Mouse (Mus musculus) kidney, adult 2 months (tissue): Measurements from ENCODE around the gene Serinc4. TPM values are rescaled to one million over a fixed set of nuclear protein-coding genes. Genes with fewer than 3 reads are reported as not detected.
A peak's percentile ranks its signal among the peaks of the same experiment; 100 is the strongest.

ENCODE experiments used
- DNase-seq: peaks from one replicate; pipeline ENCODE4 v3.0.0; 2021
- H3K27ac ChIP-seq: fragments of 200-500 bp; 2 replicates; pipeline ENCODE4 v1.5.1; 2012; ENCODE audit warnings: low read depth, low read length, control low read depth, inconsistent platforms; ENCODE audit not compliant: insufficient read depth
- H3K27me3 ChIP-seq: fragments of 200-500 bp; replicated peaks from 2 replicates; pipeline ENCODE4 v1.6.1; 2012; ENCODE audit warnings: mild to moderate bottlenecking, moderate library complexity, low read length, inconsistent platforms; ENCODE audit not compliant: control insufficient read depth, insufficient read depth
- H3K36me3 ChIP-seq: fragments of 200-500 bp; 2 replicates; pipeline ENCODE4 v1.6.1; 2012; ENCODE audit warnings: mild to moderate bottlenecking, moderate library complexity, low read length, inconsistent platforms; ENCODE audit not compliant: control insufficient read depth, insufficient read depth
- H3K4me1 ChIP-seq: fragments of 200-500 bp; 2 replicates; pipeline ENCODE4 v1.6.1; 2011; ENCODE audit warnings: low read length; ENCODE audit not compliant: control insufficient read depth, insufficient read depth
- H3K4me3 ChIP-seq: fragments of 200-500 bp; 2 replicates; pipeline ENCODE4 v1.5.1; 2011; ENCODE audit warnings: mild to moderate bottlenecking, low read depth, low read length, control low read depth; ENCODE audit not compliant: insufficient read depth
- CTCF ChIP-seq: fragments of 200-500 bp; conservative IDR thresholded peaks from 2 replicates; pipeline ENCODE4 v1.5.1; 2011; ENCODE audit warnings: low read depth, mild to moderate bottlenecking, control low read depth, low read length, moderate library complexity, mixed read lengths; ENCODE audit not compliant: insufficient read depth, insufficient read length
- POLR2A ChIP-seq: fragments of 200-500 bp; IDR thresholded peaks from one replicate; pipeline ENCODE4 v1.6.1; 2011; ENCODE audit warnings: low read depth, low read length, control low read depth
- WGBS: fragments of 180-500 bp; shearing (Covaris S2); methylation state at CpG from one replicate; pipeline ENCODE4 v1.1.7; 2018; 5-methylcytosine and 5-hydroxymethylcytosine counted together
- polyA plus RNA-seq: library from polyadenylated mRNA; depleted of rRNA; stranded (reverse); fragments of >200 nt; gene quantifications from 2 replicates; pipeline ENCODE4 v1.2.3, GENCODE M21; 2012

Serinc4 gene
- polyA plus RNA-seq, 1 experiment, result 0.44 TPM

- H3K4me3 ChIP-seq, result no peak overlapping the region
- 75% methylated on average over 4 of the region's 4 CpGs for WGBS
- DNase-seq, result no peak
- TF ChIP-seq POLR2A (no peak), CTCF (no peak)
- peaks cover 4% of the 10 kb centered on the region for H3K36me3 ChIP-seq
- peaks cover 16% of the 10 kb centered on the region for H3K4me1 ChIP-seq
- no peaks in the 10 kb centered on the region for H3K27me3 ChIP-seq
- no peak overlapping the region for H3K27ac ChIP-seq
Observed at GRCm38 (mm10) chr2:121446506-121446905, 10.1 kb downstream of the Serinc4 start.

GRCm38 (mm10) chr2:121445117-121445516, 11.5 kb downstream of the Serinc4 start:
- no peak overlapping the region for H3K27ac ChIP-seq
- H3K4me1 ChIP-seq, result peaks cover 21% of the 10 kb centered on the region
- no peak overlapping the region for H3K4me3 ChIP-seq
- TF ChIP-seq POLR2A (no peak), CTCF (no peak)
- H3K27me3 ChIP-seq, result no peaks in the 10 kb centered on the region
- WGBS, result 92% methylated on average over 3 of the region's 3 CpGs
- no peak for DNase-seq
- no peaks in the 10 kb centered on the region for H3K36me3 ChIP-seq

GRCm38 (mm10) chr2:121444178-121444577, 12.4 kb downstream of the Serinc4 start, which contains the start of gene Ell3:
TSS of gene Ell3 (minus strand) at chr2:121444278.
- peaks cover 24% of the 10 kb centered on the region for H3K4me1 ChIP-seq
- H3K27ac ChIP-seq, result no peak within 1 kb of the TSS
- DNase-seq, result no peak
- H3K4me3 ChIP-seq, result no peak within 1 kb of the TSS
- H3K36me3 ChIP-seq, result no peaks in the 10 kb centered on the region
- 94% methylated on average over 1 of the region's 1 CpGs for WGBS
- no peak for TF ChIP-seq CTCF
- no peak for TF ChIP-seq POLR2A
- H3K27me3 ChIP-seq, result no peaks in the 10 kb centered on the region

GRCm38 (mm10) chr2:121443068-121443349, 13.6 kb downstream of the Serinc4 start:
- peak overlapping the region; percentile 70 for H3K4me3 ChIP-seq
- peak; percentile 14 for DNase-seq
- no peak overlapping the region for H3K27ac ChIP-seq
- H3K4me1 ChIP-seq, result peaks cover 24% of the 10 kb centered on the region
- no peaks in the 10 kb centered on the region for H3K27me3 ChIP-seq
- peaks cover 2% of the 10 kb centered on the region; the same call in 1 of the 2 replicates for H3K36me3 ChIP-seq
- 12% methylated on average over 8 of the region's 8 CpGs for WGBS
- TF ChIP-seq CTCF (no peak), POLR2A (no peak)

- under 1% methylated on average over 30 of the region's 30 CpGs for WGBS
- TF ChIP-seq CTCF (no peak), POLR2A (no peak)
- peaks cover 24% of the 10 kb centered on the region for H3K4me1 ChIP-seq
- peak; percentile 94 for DNase-seq
- peaks cover 4% of the 10 kb centered on the region for H3K36me3 ChIP-seq
- peak overlapping the region; percentile 70 for H3K4me3 ChIP-seq
- no peaks in the 10 kb centered on the region for H3K27me3 ChIP-seq
- H3K27ac ChIP-seq, result no peak overlapping the region; the same call in 1 of the 2 replicates
Observed at GRCm38 (mm10) chr2:121442259-121443067, 14.1 kb downstream of the Serinc4 start.

GRCm38 (mm10) chr2:121441800-121442199, 14.8 kb downstream of the Serinc4 start:
- Histone ChIP-seq H3K36me3 (peaks cover 6% of the 10 kb centered on the region), H3K4me3 (peak overlapping the region; percentile 70), H3K27me3 (no peaks in the 10 kb centered on the region), H3K4me1 (peaks cover 24% of the 10 kb centered on the region), H3K27ac (no peak overlapping the region)
- no peak for DNase-seq
- TF ChIP-seq CTCF, result no peak
- 11% methylated on average over 11 of the region's 11 CpGs for WGBS

GRCm38 (mm10) chr2:121440834-121441605, 15.6 kb downstream of the Serinc4 start:
- peak; percentile 15 for DNase-seq
- WGBS, result 57% methylated on average over 5 of the region's 5 CpGs

More at GRCm38 (mm10) chr2:121440834-121441605, 15.6 kb downstream of the Serinc4 start:
- peaks cover 24% of the 10 kb centered on the region for H3K4me1 ChIP-seq
- peaks cover 6% of the 10 kb centered on the region for H3K36me3 ChIP-seq
- no peak overlapping the region for H3K4me3 ChIP-seq
- H3K27ac ChIP-seq, result no peak overlapping the region
- H3K27me3 ChIP-seq, result no peaks in the 10 kb centered on the region
- TF ChIP-seq POLR2A (no peak), CTCF (no peak)
